Mouse (Mus musculus): ENCODE data around the gene Dynlt1f.
"Not testable (repeated sequence)": the region's sequence is repeated elsewhere in the genome, so short reads cannot be mapped to it uniquely, and the experiment has no call there.

Gene Dynlt1f

GRCm38 (mm10) chr17:6655567-6656281 lies at the start of gene Dynlt1f:
TSS of gene Dynlt1f (minus strand) at chr17:6655900.
- DNase-seq: peak; percentile 66 to 70

- DNase-seq: not testable (repeated sequence)
Measured at GRCm38 (mm10) chr17:6703381-6704270, 47.9 kb upstream of the Dynlt1f start.

- DNase-seq: not testable (repeated sequence)
Measured at GRCm38 (mm10) chr17:6702625-6703221, 47.0 kb upstream of the Dynlt1f start.

GRCm38 (mm10) chr17:6700077-6700476 lies 44.4 kb upstream of the Dynlt1f start:
- DNase-seq: not testable (repeated sequence)

GRCm38 (mm10) chr17:6699502-6699901 lies 43.8 kb upstream of the Dynlt1f start:
- not testable (repeated sequence) for DNase-seq

- DNase-seq: peak; percentile 45 to 65
Measured at GRCm38 (mm10) chr17:6697224-6697775, 41.6 kb upstream of the Dynlt1f start.

- not testable (repeated sequence) for DNase-seq
Measured at GRCm38 (mm10) chr17:6696521-6696920, 40.8 kb upstream of the Dynlt1f start.

- DNase-seq: not testable (repeated sequence)
Measured at GRCm38 (mm10) chr17:6695712-6696111, 40.0 kb upstream of the Dynlt1f start.

- peak; percentile 89 to 97 for DNase-seq
Measured at GRCm38 (mm10) chr17:6691596-6691995, 35.9 kb upstream of the Dynlt1f start.

- not testable (repeated sequence) for DNase-seq
Measured at GRCm38 (mm10) chr17:6689344-6689743, 33.6 kb upstream of the Dynlt1f start.

GRCm38 (mm10) chr17:6686299-6686971 lies 30.7 kb upstream of the Dynlt1f start:
- DNase-seq: not testable (repeated sequence)

GRCm38 (mm10) chr17:6685288-6685818 lies 29.7 kb upstream of the Dynlt1f start:
- DNase-seq: not testable (repeated sequence)

GRCm38 (mm10) chr17:6684464-6685287 lies 29.0 kb upstream of the Dynlt1f start:
- DNase-seq: not testable (repeated sequence)

GRCm38 (mm10) chr17:6683702-6684101 lies 28.0 kb upstream of the Dynlt1f start:
- DNase-seq: not testable (repeated sequence)

GRCm38 (mm10) chr17:6681721-6682120 lies 26.0 kb upstream of the Dynlt1f start:
- DNase-seq: not testable (repeated sequence)

GRCm38 (mm10) chr17:6678063-6678462 lies 22.4 kb upstream of the Dynlt1f start:
- DNase-seq: not testable (repeated sequence)

GRCm38 (mm10) chr17:6674297-6674696 lies 18.6 kb upstream of the Dynlt1f start:
- not testable (repeated sequence) for DNase-seq

- not testable (repeated sequence) for DNase-seq
Measured at GRCm38 (mm10) chr17:6668522-6668921, 12.8 kb upstream of the Dynlt1f start.

GRCm38 (mm10) chr17:6665389-6665788 lies 9.7 kb upstream of the Dynlt1f start:
- not testable (repeated sequence) for DNase-seq

GRCm38 (mm10) chr17:6662840-6663239 lies 7.1 kb upstream of the Dynlt1f start:
- not testable (repeated sequence) for DNase-seq
